Mouse (Mus musculus) embryonic facial prominence, embryonic 11.5 days (tissue): Measurements from ENCODE around the gene Tead3. TPM values are rescaled to one million over a fixed set of nuclear protein-coding genes. Genes with fewer than 3 reads are reported as not detected.
"Not testable (repeated sequence)": the region's sequence is repeated elsewhere in the genome, so short reads cannot be mapped to it uniquely, and the experiment has no call there.

Experiments
- ATAC-seq: fragments of 200-750 bp; cut with Nextera tagmentation; replicated peaks from 2 replicates; pipeline ENCODE4 v1.8.0; 2017; ENCODE audit warnings: low read depth; ENCODE audit not compliant: insufficient number of reproducible peaks, low FRiP score, low TSS enrichment
- DNase-seq: peaks from one replicate; pipeline ENCODE4 v3.0.0-alpha.2; 2015; ENCODE audit warnings: low spot score
- H3K27ac ChIP-seq: fragments of 300-500 bp; sonication (generic); replicated peaks from 2 replicates; pipeline ENCODE4 v1.5.1; 2014; ENCODE audit warnings: mild to moderate bottlenecking, low read depth, low read length, control low read depth
- H3K27me3 ChIP-seq: fragments of 300-500 bp; sonication (generic); 2 replicates; pipeline ENCODE4 v1.6.1; 2014; ENCODE audit warnings: mild to moderate bottlenecking, low read length, moderate library complexity, mixed read lengths; ENCODE audit not compliant: control insufficient read depth, insufficient read depth
- H3K36me3 ChIP-seq: fragments of 300-500 bp; sonication (generic); replicated peaks from 2 replicates; pipeline ENCODE4 v1.6.1; 2014; ENCODE audit warnings: low read depth, mild to moderate bottlenecking, low read length, moderate library complexity, mixed read lengths; ENCODE audit not compliant: control insufficient read depth, insufficient read depth
- H3K4me1 ChIP-seq: fragments of 300-500 bp; sonication (generic); 2 replicates; pipeline ENCODE4 v1.6.1; 2014; ENCODE audit warnings: low read length, mixed read lengths; ENCODE audit not compliant: control insufficient read depth, insufficient read depth
- H3K4me2 ChIP-seq: fragments of 300-500 bp; sonication (generic); 2 replicates; pipeline ENCODE4 v1.6.1; 2014; ENCODE audit warnings: low read depth, mild to moderate bottlenecking, control low read depth, low read length, moderate library complexity
- H3K4me3 ChIP-seq: fragments of 300-500 bp; sonication (generic); 2 replicates; pipeline ENCODE4 v1.5.1; 2014; ENCODE audit warnings: low read depth, low read length, control low read depth
- H3K9ac ChIP-seq: fragments of 300-500 bp; sonication (generic); replicated peaks from 2 replicates; pipeline ENCODE4 v1.6.1; 2014; ENCODE audit warnings: mild to moderate bottlenecking, control low read depth, low read length
- H3K9me3 ChIP-seq: fragments of 300-500 bp; sonication (generic); replicated peaks from 2 replicates; pipeline ENCODE4 v1.6.1; 2016; ENCODE audit warnings: mild to moderate bottlenecking, low read length, inconsistent platforms, mixed read lengths; ENCODE audit not compliant: control insufficient read depth
- WGBS: fragments of 180-500 bp; shearing (Covaris S2); extraction: QIAGEN DNeasy Blood & Tissue Kit; methylation state at CpG from one replicate; pipeline ENCODE4 v1.1.7; 2014; 5-methylcytosine and 5-hydroxymethylcytosine counted together
- polyA plus RNA-seq: library from polyadenylated mRNA; unstranded; fragments of >200 nt; fragmentation: Nextera tagmentation; extraction: Ambion mirVana; gene quantifications from 2 replicates; pipeline ENCODE4 v1.2.1, GENCODE M21; 2014

Gene Tead3
- polyA plus RNA-seq, 1 experiment from 2014 or later: 8.6 TPM

- Histone ChIP-seq H3K4me1 (peaks cover 5% of the 10 kb centered on the region), H3K4me2 (peak overlapping the region; percentile 36), H3K36me3 (peaks cover 2% of the 10 kb centered on the region; the same call in 1 of the 2 replicates), H3K9me3 (no peaks in the 10 kb centered on the region), H3K27me3 (no peaks in the 10 kb centered on the region), H3K9ac (peak overlapping the region; percentile 91), H3K4me3 (peak overlapping the region; percentile 94), H3K27ac (peak overlapping the region; percentile 94)
- ATAC-seq: peak; percentile 58
- 2% methylated on average over 22 of the region's 22 CpGs for whole genome bisulfite sequencing
- peak; percentile 75 for DNase-seq
Observed at GRCm38 (mm10) chr17:28327673-28328325, 22.8 kb downstream of the Tead3 start.

GRCm38 (mm10) chr17:28326951-28327350, 23.7 kb downstream of the Tead3 start:
- H3K27me3 ChIP-seq: no peaks in the 10 kb centered on the region
- H3K4me1 ChIP-seq: peaks cover 5% of the 10 kb centered on the region
- peak overlapping the region; percentile 94; the same call in 1 of the 2 replicates for H3K27ac ChIP-seq
- H3K9ac ChIP-seq: peak overlapping the region; percentile 22; the same call in 1 of the 2 replicates
- peaks cover 2% of the 10 kb centered on the region; the same call in 1 of the 2 replicates for H3K36me3 ChIP-seq
- no peaks in the 10 kb centered on the region for H3K9me3 ChIP-seq
- DNase-seq (no peak), ATAC-seq (no peak)
- WGBS: 70% methylated on average over 3 of the region's 3 CpGs
- H3K4me3 ChIP-seq: no peak overlapping the region
- no peak overlapping the region for H3K4me2 ChIP-seq

- DNase-seq: no peak
- WGBS: 81% methylated on average over 8 of the region's 8 CpGs
- H3K36me3 ChIP-seq: no peaks in the 10 kb centered on the region; the same call in 1 of the 2 replicates
- H3K27ac ChIP-seq: no peak overlapping the region
- H3K4me1 ChIP-seq: peaks cover 5% of the 10 kb centered on the region
- no peak overlapping the region for H3K9ac ChIP-seq
- H3K4me3 ChIP-seq: no peak overlapping the region
- no peaks in the 10 kb centered on the region for H3K27me3 ChIP-seq
- H3K4me2 ChIP-seq: no peak overlapping the region
- no peaks in the 10 kb centered on the region for H3K9me3 ChIP-seq
- no peak for ATAC-seq
Observed at GRCm38 (mm10) chr17:28325751-28326150, 24.9 kb downstream of the Tead3 start.

GRCm38 (mm10) chr17:28324416-28324815, 26.2 kb downstream of the Tead3 start:
- H3K27me3 ChIP-seq, H3K36me3 ChIP-seq, H3K4me1 ChIP-seq, H3K4me2 ChIP-seq, H3K9me3 ChIP-seq, H3K4me3 ChIP-seq, DNase-seq, H3K9ac ChIP-seq, H3K27ac ChIP-seq, ATAC-seq: not testable (repeated sequence)
- WGBS: 93% methylated on average over 7 of the region's 7 CpGs

- H3K9me3 ChIP-seq: no peaks in the 10 kb centered on the region
- H3K9ac ChIP-seq: no peak overlapping the region
- no peak overlapping the region for H3K4me2 ChIP-seq
- DNase-seq: no peak
- no peak overlapping the region for H3K27ac ChIP-seq
- no peaks in the 10 kb centered on the region for H3K36me3 ChIP-seq
- H3K27me3 ChIP-seq: no peaks in the 10 kb centered on the region
- 77% methylated on average over 8 of the region's 8 CpGs for WGBS
- no peak for ATAC-seq
- no peak overlapping the region for H3K4me3 ChIP-seq
- peaks cover 5% of the 10 kb centered on the region for H3K4me1 ChIP-seq
Observed at GRCm38 (mm10) chr17:28323786-28324185, 26.8 kb downstream of the Tead3 start.

GRCm38 (mm10) chr17:28321700-28322099, 28.9 kb downstream of the Tead3 start:
- WGBS: 96% methylated on average over 4 of the region's 4 CpGs

GRCm38 (mm10) chr17:28317725-28318124, 32.9 kb downstream of the Tead3 start:
- Histone ChIP-seq H3K27me3 (no peaks in the 10 kb centered on the region), H3K9ac (no peak overlapping the region), H3K36me3 (no peaks in the 10 kb centered on the region; the same call in 1 of the 2 replicates), H3K4me1 (peaks cover 2% of the 10 kb centered on the region), H3K27ac (no peak overlapping the region), H3K4me2 (no peak overlapping the region), H3K4me3 (no peak overlapping the region), H3K9me3 (no peaks in the 10 kb centered on the region)
- ATAC-seq: no peak
- 77% methylated on average over 9 of the region's 9 CpGs for WGBS
- DNase-seq: no peak

More at GRCm38 (mm10) chr17:28321700-28322099, 28.9 kb downstream of the Tead3 start:
- DNase-seq (no peak), ATAC-seq (no peak)
- no peaks in the 10 kb centered on the region for H3K9me3 ChIP-seq
- no peak overlapping the region for H3K4me3 ChIP-seq
- H3K27me3 ChIP-seq: no peaks in the 10 kb centered on the region
- no peak overlapping the region for H3K27ac ChIP-seq
- no peak overlapping the region for H3K9ac ChIP-seq
- H3K4me1 ChIP-seq: no peaks in the 10 kb centered on the region
- no peaks in the 10 kb centered on the region; the same call in 1 of the 2 replicates for H3K36me3 ChIP-seq
- H3K4me2 ChIP-seq: no peak overlapping the region

GRCm38 (mm10) chr17:28317091-28317490, 33.5 kb downstream of the Tead3 start:
- Histone ChIP-seq H3K9me3 (no peaks in the 10 kb centered on the region), H3K4me3 (no peak overlapping the region), H3K9ac (no peak overlapping the region), H3K4me1 (peaks cover 2% of the 10 kb centered on the region), H3K27me3 (no peaks in the 10 kb centered on the region), H3K36me3 (no peaks in the 10 kb centered on the region; the same call in 1 of the 2 replicates), H3K4me2 (no peak overlapping the region), H3K27ac (no peak overlapping the region)
- WGBS: 60% methylated on average over 8 of the region's 8 CpGs
- DNase-seq: no peak
- ATAC-seq: no peak
